In the genomic region with DNA sequence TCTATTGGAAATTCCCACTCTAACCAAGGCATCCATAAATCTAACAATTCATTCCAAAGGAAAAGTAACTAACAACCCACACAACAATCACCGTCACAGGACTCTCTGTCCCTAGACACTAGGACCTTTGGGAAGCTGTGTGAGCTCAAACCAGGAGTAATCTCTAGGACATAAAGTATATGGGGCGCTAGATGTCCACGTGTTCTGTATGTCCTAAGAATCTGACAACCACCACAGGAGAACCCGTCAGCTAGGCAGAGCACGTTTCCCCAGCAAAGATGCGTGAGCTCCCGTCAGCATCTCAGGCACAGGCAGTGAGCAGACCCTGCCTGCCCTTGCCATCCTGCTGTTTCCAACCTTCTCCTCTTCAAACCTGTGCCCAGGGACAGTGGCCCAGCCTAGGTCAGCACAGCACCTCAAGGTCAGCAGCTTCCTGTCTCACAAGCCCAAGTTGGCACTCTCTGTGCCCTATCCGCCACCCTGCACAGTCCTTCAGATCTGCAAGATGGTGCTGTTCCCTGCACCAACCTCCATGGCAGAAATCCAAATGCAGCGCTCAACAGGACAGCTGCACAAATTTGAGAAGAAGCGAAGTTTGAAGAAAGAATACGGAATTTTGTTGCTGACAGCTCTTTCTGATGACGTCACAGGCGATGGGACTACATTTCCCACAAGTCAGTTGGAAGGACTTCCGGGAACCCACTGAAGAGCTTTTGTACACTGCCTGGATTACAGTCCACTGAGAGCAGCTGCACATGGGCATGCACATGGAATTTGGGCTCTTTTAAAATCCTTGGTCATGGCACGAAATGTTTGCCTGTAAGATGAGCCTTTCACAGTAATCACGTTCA, we compare ENCODE assay signal across 7 mouse cellular contexts. TPM values are rescaled to one million over a fixed set of nuclear protein-coding genes. Genes with fewer than 3 reads are reported as not detected.
DNase-seq lines count a peak whose midpoint lies in the region; ATAC-seq and TF ChIP-seq lines count a peak whose summit lies in the region.

A gene (minus strand): TSS at position 664 of the 851 bp plus-strand sequence.

- peak; percentile 97 for ATAC-seq in intestine, postnatal 0 days
- ATAC-seq in midbrain, embryonic 12.5 days (ENCODE audit: low FRiP score, low read depth) = peak; percentile 99

- H3K4me3 ChIP-seq in embryonic facial prominence, embryonic 10.5 days = peak within 1 kb of the TSS; percentile 70
- H3K4me3 ChIP-seq in intestine, postnatal 0 days (ENCODE audit: low read depth, low read length) = peak within 1 kb of the TSS; percentile 69
- H3K4me3 ChIP-seq in midbrain, embryonic 12.5 days = peak within 1 kb of the TSS; percentile 69
- peak within 1 kb of the TSS; percentile 85 for H3K4me3 ChIP-seq in small intestine, adult 2 months (ENCODE audit: low read depth, low read length)

- peak; percentile 15; the same call in 1 of the 2 replicates for TF ChIP-seq POLR2A in small intestine, adult 2 months (IDR thresholded peaks at IDR 0.05; ENCODE audit: low read depth, low read length)

- H3K4me1 ChIP-seq in embryonic facial prominence, embryonic 10.5 days = peaks cover 6% of the 10 kb centered on the region; the same call in 1 of the 2 replicates
- no peaks in the 10 kb centered on the region for H3K4me1 ChIP-seq in intestine, postnatal 0 days (replicated peaks; ENCODE audit: control insufficient read depth, insufficient read depth, low read length)
- H3K4me1 ChIP-seq in midbrain, embryonic 12.5 days = peaks cover 8% of the 10 kb centered on the region; the same call in 1 of the 2 replicates
- H3K4me1 ChIP-seq in small intestine, adult 2 months (ENCODE audit: control insufficient read depth, insufficient read depth, insufficient read length, low read length) = no peaks in the 10 kb centered on the region

- peak; percentile 89 for DNase-seq in adrenal gland, postnatal 10 days
- peak; percentile 81 for DNase-seq in embryonic facial prominence, embryonic 10.5 days (ENCODE audit: low spot score)
- DNase-seq in gonadal fat pad, adult 2 months (ENCODE audit: low read depth) = peak; percentile 66
- peak; percentile 83 for DNase-seq in left cerebral cortex, postnatal 4 days

- peak within 1 kb of the TSS; percentile 80 for H3K4me2 ChIP-seq in intestine, postnatal 0 days (replicated peaks; ENCODE audit: low read depth)
- H3K4me2 ChIP-seq in midbrain, embryonic 12.5 days (replicated peaks) = peak within 1 kb of the TSS; percentile 79

- intact Hi-C loops in left cerebral cortex, postnatal 4 days (cut with DNase I) = loop anchor here (10.0 kb wide), 1 partner anchor 181 kb away; a partner anchor contains a TSS

- H3K9ac ChIP-seq in intestine, postnatal 0 days (ENCODE audit: low read depth, low read length) = peak within 1 kb of the TSS; percentile 49
- peak within 1 kb of the TSS; percentile 76 for H3K9ac ChIP-seq in midbrain, embryonic 12.5 days (replicated peaks)

- no peaks in the 10 kb centered on the region for H3K36me3 ChIP-seq in embryonic facial prominence, embryonic 10.5 days (replicated peaks)
- H3K36me3 ChIP-seq in intestine, postnatal 0 days (ENCODE audit: control insufficient read depth, insufficient read depth) = no peaks in the 10 kb centered on the region
- no peaks in the 10 kb centered on the region for H3K36me3 ChIP-seq in midbrain, embryonic 12.5 days
- no peaks in the 10 kb centered on the region for H3K36me3 ChIP-seq in small intestine, adult 2 months (ENCODE audit: control insufficient read depth, insufficient read depth, low read length)

- H3K9me3 ChIP-seq in embryonic facial prominence, embryonic 10.5 days = no peaks in the 10 kb centered on the region
- no peaks in the 10 kb centered on the region for H3K9me3 ChIP-seq in intestine, postnatal 0 days (ENCODE audit: control insufficient read depth)
- H3K9me3 ChIP-seq in midbrain, embryonic 12.5 days = no peaks in the 10 kb centered on the region

- peak within 1 kb of the TSS; percentile 81 for H3K27ac ChIP-seq in embryonic facial prominence, embryonic 10.5 days (replicated peaks)
- H3K27ac ChIP-seq in intestine, postnatal 0 days (ENCODE audit: low read depth, low read length) = no peak within 1 kb of the TSS
- no peak within 1 kb of the TSS for H3K27ac ChIP-seq in midbrain, embryonic 12.5 days (replicated peaks)
- peak within 1 kb of the TSS; percentile 20 for H3K27ac ChIP-seq in small intestine, adult 2 months (ENCODE audit: insufficient read depth, low read depth, low read length)

- WGBS in embryonic facial prominence, embryonic 10.5 days = 12% methylated on average over 16 of the region's 16 CpGs
- WGBS in intestine, postnatal 0 days = 9% methylated on average over 16 of the region's 16 CpGs
- 12% methylated on average over 16 of the region's 16 CpGs for whole genome bisulfite sequencing in midbrain, embryonic 12.5 days
- 2% methylated on average over 16 of the region's 16 CpGs for WGBS in small intestine, adult 2 months

- TF ChIP-seq CTCF in intestine, postnatal 0 days (IDR thresholded peaks at IDR 0.05; ENCODE audit: low read depth) = no peak
- peak; percentile 21; the same call in 1 of the 2 replicates for TF ChIP-seq CTCF in small intestine, adult 2 months (IDR thresholded peaks at IDR 0.05; ENCODE audit: extremely low read depth, insufficient read length, insufficient replicate concordance, low read depth, low read length)

- H3K27me3 ChIP-seq in embryonic facial prominence, embryonic 10.5 days (replicated peaks; ENCODE audit: low read depth, poor library complexity, severe bottlenecking) = no peaks in the 10 kb centered on the region
- no peaks in the 10 kb centered on the region for H3K27me3 ChIP-seq in intestine, postnatal 0 days (replicated peaks; ENCODE audit: control insufficient read depth, insufficient read depth, low read length)
- no peaks in the 10 kb centered on the region for H3K27me3 ChIP-seq in midbrain, embryonic 12.5 days
- no peaks in the 10 kb centered on the region for H3K27me3 ChIP-seq in small intestine, adult 2 months (ENCODE audit: control insufficient read depth, insufficient read depth, low read length)

RNA-seq across cellular contexts. Expression of the gene that starts here (rescaled TPM):
- 1 to 10 TPM; 2.2 to 4.7 TPM for total RNA-seq in adrenal gland, postnatal 10 days (2021)
- polyA plus RNA-seq in embryonic facial prominence, embryonic 10.5 days (2016; fragmentation: Nextera tagmentation; extraction: Ambion mirVana) = 0.32 and 0.62 TPM in 2 replicates
- 2.0 and 2.3 TPM in 2 replicates for polyA plus RNA-seq in gonadal fat pad, adult 2 months (2012; rRNA removed)
- 0.27 and 0.46 TPM in 2 replicates for polyA plus RNA-seq in intestine, postnatal 0 days (2015; fragmentation: Nextera tagmentation; extraction: Ambion mirVana)
- total RNA-seq in left cerebral cortex, postnatal 4 days (2021) = 1 to 10 TPM; 3.3 to 3.8 TPM
- 0.41 and 0.71 TPM in 2 replicates for polyA plus RNA-seq in midbrain, embryonic 12.5 days (2016; fragmentation: Nextera tagmentation; extraction: Ambion mirVana)
- 0.22 and 0.27 TPM in 2 replicates for polyA plus RNA-seq in small intestine, adult 2 months (2012; rRNA removed)

Comparison
In these comparisons a context has a peak if more than half of its experiments do, and no peak if none do; other contexts are left out.
1. Peak in DNase-seq, H3K4me3 ChIP-seq and H3K27ac ChIP-seq in embryonic facial prominence, embryonic 10.5 days; RNA of the gene not detected or under 1 TPM.
2. Peak in ATAC-seq, H3K4me3 ChIP-seq, H3K9ac ChIP-seq and H3K4me2 ChIP-seq in intestine, postnatal 0 days; RNA of the gene not detected or under 1 TPM.
3. Peak in ATAC-seq, H3K4me3 ChIP-seq, H3K9ac ChIP-seq and H3K4me2 ChIP-seq in midbrain, embryonic 12.5 days; RNA of the gene not detected or under 1 TPM.